Mouse (Mus musculus) heart, embryonic 13.5 days (tissue): ENCODE data around the gene Kcnn3. TPM values are rescaled to one million over a fixed set of nuclear protein-coding genes. Genes with fewer than 3 reads are reported as not detected.

Experiments
- ATAC-seq: fragments of 200-750 bp; cut with Nextera tagmentation; 2 replicates; pipeline ENCODE4 v1.8.0; 2017; ENCODE audit warnings: moderate TSS enrichment; ENCODE audit not compliant: insufficient number of reproducible peaks, low FRiP score, low TSS enrichment; ENCODE audit errors: extremely low read depth
- H3K27ac ChIP-seq: fragments of 300-500 bp; sonication (generic); replicated peaks from 2 replicates; pipeline ENCODE4 v1.5.1; 2015; ENCODE audit warnings: moderate library complexity, mild to moderate bottlenecking, inconsistent platforms
- H3K27me3 ChIP-seq: fragments of 300-500 bp; sonication (generic); replicated peaks from 2 replicates; pipeline ENCODE4 v1.6.1; 2015; ENCODE audit warnings: mild to moderate bottlenecking, inconsistent platforms
- H3K36me3 ChIP-seq: fragments of 300-500 bp; sonication (generic); 2 replicates; pipeline ENCODE4 v1.6.1; 2015; ENCODE audit warnings: mild to moderate bottlenecking, inconsistent platforms
- H3K4me1 ChIP-seq: fragments of 300-500 bp; sonication (generic); 2 replicates; pipeline ENCODE4 v1.6.1; 2015; ENCODE audit warnings: inconsistent platforms
- H3K4me2 ChIP-seq: fragments of 300-500 bp; sonication (generic); 2 replicates; pipeline ENCODE4 v1.6.1; 2015; ENCODE audit warnings: inconsistent platforms, mild to moderate bottlenecking, moderate library complexity
- H3K4me3 ChIP-seq: fragments of 300-500 bp; sonication (generic); 2 replicates; pipeline ENCODE4 v1.5.1; 2015; ENCODE audit warnings: moderate library complexity, mild to moderate bottlenecking, inconsistent platforms
- H3K9ac ChIP-seq: fragments of 300-500 bp; sonication (generic); 2 replicates; pipeline ENCODE4 v1.6.1; 2015; ENCODE audit warnings: inconsistent platforms, mild to moderate bottlenecking, moderate library complexity
- H3K9me3 ChIP-seq: fragments of 300-500 bp; sonication (generic); 2 replicates; pipeline ENCODE4 v1.6.1; 2016; ENCODE audit warnings: inconsistent platforms
- WGBS: fragments of 180-500 bp; shearing (Covaris S2); methylation state at CpG from one replicate; pipeline ENCODE4 v1.1.7; 2015; ENCODE audit warnings: mixed read lengths; 5-methylcytosine and 5-hydroxymethylcytosine counted together
- polyA plus RNA-seq: library from polyadenylated mRNA; unstranded; fragments of >200 nt; fragmentation: Nextera tagmentation; extraction: Ambion mirVana; gene quantifications from 2 replicates; pipeline ENCODE4 v1.2.1, GENCODE M21; 2015

Gene Kcnn3
- polyA plus RNA-seq, 1 experiment from 2014 or later = 2.3 TPM

- Histone ChIP-seq H3K4me1 (peaks cover 10% of the 10 kb centered on the region), H3K27ac (no peak overlapping the region), H3K36me3 (no peaks in the 10 kb centered on the region), H3K9me3 (no peaks in the 10 kb centered on the region), H3K27me3 (no peaks in the 10 kb centered on the region; the same call in none of the 2 replicates), H3K4me3 (no peak overlapping the region), H3K9ac (no peak overlapping the region), H3K4me2 (no peak overlapping the region)
- no peak for ATAC-seq
- WGBS = 38% methylated on average over 5 of the region's 5 CpGs
Measured at GRCm38 (mm10) chr3:89546951-89547350, 27.0 kb downstream of the Kcnn3 start.

GRCm38 (mm10) chr3:89548805-89549204, 28.8 kb downstream of the Kcnn3 start:
- Histone ChIP-seq H3K27me3 (no peaks in the 10 kb centered on the region; the same call in 1 of the 2 replicates), H3K36me3 (no peaks in the 10 kb centered on the region), H3K9me3 (no peaks in the 10 kb centered on the region), H3K4me3 (no peak overlapping the region), H3K4me2 (no peak overlapping the region), H3K4me1 (0 out of 2 replicates have a peak, but pooled peaks cover 8% of the 10 kb centered on the region), H3K27ac (no peak overlapping the region), H3K9ac (no peak overlapping the region)
- ATAC-seq = no peak
- WGBS = 60% methylated on average over 2 of the region's 2 CpGs

GRCm38 (mm10) chr3:89549488-89549887, 29.5 kb downstream of the Kcnn3 start:
- H3K9ac ChIP-seq = no peak overlapping the region
- H3K4me2 ChIP-seq = no peak overlapping the region
- H3K27me3 ChIP-seq = no peaks in the 10 kb centered on the region
- no peaks in the 10 kb centered on the region for H3K36me3 ChIP-seq
- no peak overlapping the region for H3K27ac ChIP-seq
- 32% methylated on average over 4 of the region's 4 CpGs for WGBS
- no peaks in the 10 kb centered on the region for H3K9me3 ChIP-seq
- no peak for ATAC-seq
- H3K4me1 ChIP-seq = 0 out of 2 replicates have a peak, but pooled peaks cover 12% of the 10 kb centered on the region
- no peak overlapping the region for H3K4me3 ChIP-seq

GRCm38 (mm10) chr3:89551880-89552279, 31.9 kb downstream of the Kcnn3 start:
- Histone ChIP-seq H3K27me3 (no peaks in the 10 kb centered on the region), H3K4me3 (no peak overlapping the region), H3K9ac (no peak overlapping the region), H3K36me3 (no peaks in the 10 kb centered on the region), H3K9me3 (no peaks in the 10 kb centered on the region), H3K4me2 (no peak overlapping the region), H3K4me1 (0 out of 2 replicates have a peak, but pooled peaks cover 12% of the 10 kb centered on the region), H3K27ac (no peak overlapping the region)
- ATAC-seq = no peak
- WGBS = 88% methylated on average over 2 of the region's 2 CpGs

GRCm38 (mm10) chr3:89553432-89553831, 33.5 kb downstream of the Kcnn3 start:
- Histone ChIP-seq H3K27ac (no peak overlapping the region), H3K4me3 (no peak overlapping the region), H3K4me2 (no peak overlapping the region), H3K27me3 (0 out of 2 replicates have a peak, but pooled peaks cover 3% of the 10 kb centered on the region), H3K9ac (no peak overlapping the region), H3K36me3 (no peaks in the 10 kb centered on the region), H3K4me1 (0 out of 2 replicates have a peak, but pooled peaks cover 12% of the 10 kb centered on the region), H3K9me3 (no peaks in the 10 kb centered on the region)
- ATAC-seq = no peak
- WGBS = 72% methylated on average over 8 of the region's 8 CpGs

GRCm38 (mm10) chr3:89553946-89554345, 34.0 kb downstream of the Kcnn3 start:
- no peak for ATAC-seq
- Histone ChIP-seq H3K4me2 (no peak overlapping the region), H3K36me3 (no peaks in the 10 kb centered on the region), H3K4me1 (0 out of 2 replicates have a peak, but pooled peaks cover 12% of the 10 kb centered on the region), H3K9ac (no peak overlapping the region), H3K27ac (no peak overlapping the region), H3K27me3 (0 out of 2 replicates have a peak, but pooled peaks cover 3% of the 10 kb centered on the region), H3K4me3 (no peak overlapping the region), H3K9me3 (no peaks in the 10 kb centered on the region)
- WGBS = 74% methylated on average over 4 of the region's 4 CpGs

GRCm38 (mm10) chr3:89554587-89554986, 34.6 kb downstream of the Kcnn3 start:
- Histone ChIP-seq H3K36me3 (no peaks in the 10 kb centered on the region), H3K27me3 (peaks cover 3% of the 10 kb centered on the region; the same call in 1 of the 2 replicates), H3K27ac (no peak overlapping the region), H3K4me1 (0 out of 2 replicates have a peak, but pooled peaks cover 12% of the 10 kb centered on the region), H3K4me3 (no peak overlapping the region), H3K9ac (no peak overlapping the region), H3K4me2 (no peak overlapping the region), H3K9me3 (no peaks in the 10 kb centered on the region)
- ATAC-seq = no peak
- WGBS = 82% methylated on average over 2 of the region's 2 CpGs

GRCm38 (mm10) chr3:89557811-89558210, 37.8 kb downstream of the Kcnn3 start:
- H3K9me3 ChIP-seq = no peaks in the 10 kb centered on the region
- H3K36me3 ChIP-seq = no peaks in the 10 kb centered on the region
- H3K27ac ChIP-seq = no peak overlapping the region
- no peak overlapping the region for H3K4me2 ChIP-seq
- H3K4me1 ChIP-seq = 0 out of 2 replicates have a peak, but pooled peaks cover 7% of the 10 kb centered on the region
- WGBS = 36% methylated on average over 5 of the region's 5 CpGs
- peaks cover 15% of the 10 kb centered on the region for H3K27me3 ChIP-seq
- ATAC-seq = no peak
- no peak overlapping the region for H3K9ac ChIP-seq
- no peak overlapping the region for H3K4me3 ChIP-seq

GRCm38 (mm10) chr3:89558972-89559910, 39.3 kb downstream of the Kcnn3 start:
- Histone ChIP-seq H3K27me3 (peaks cover 19% of the 10 kb centered on the region), H3K27ac (no peak overlapping the region), H3K9ac (no peak overlapping the region), H3K4me1 (no peaks in the 10 kb centered on the region), H3K4me2 (no peak overlapping the region), H3K36me3 (no peaks in the 10 kb centered on the region), H3K4me3 (no peak overlapping the region), H3K9me3 (no peaks in the 10 kb centered on the region)
- no peak for ATAC-seq
- 66% methylated on average over 15 of the region's 15 CpGs for WGBS

GRCm38 (mm10) chr3:89561386-89561785, 41.4 kb downstream of the Kcnn3 start:
- no peak overlapping the region for H3K4me2 ChIP-seq
- no peak overlapping the region for H3K4me3 ChIP-seq
- H3K4me1 ChIP-seq = no peaks in the 10 kb centered on the region
- peaks cover 23% of the 10 kb centered on the region for H3K27me3 ChIP-seq
- H3K9me3 ChIP-seq = no peaks in the 10 kb centered on the region
- 74% methylated on average over 6 of the region's 6 CpGs for WGBS
- H3K27ac ChIP-seq = no peak overlapping the region
- no peak overlapping the region for H3K9ac ChIP-seq
- no peaks in the 10 kb centered on the region for H3K36me3 ChIP-seq
- ATAC-seq = no peak

GRCm38 (mm10) chr3:89565371-89565770, 45.4 kb downstream of the Kcnn3 start:
- H3K4me1 ChIP-seq = peaks cover 7% of the 10 kb centered on the region
- no peak overlapping the region for H3K4me3 ChIP-seq
- no peaks in the 10 kb centered on the region for H3K9me3 ChIP-seq
- no peak overlapping the region for H3K9ac ChIP-seq
- peaks cover 37% of the 10 kb centered on the region for H3K27me3 ChIP-seq
- no peak overlapping the region for H3K27ac ChIP-seq
- H3K4me2 ChIP-seq = no peak overlapping the region
- 48% methylated on average over 5 of the region's 5 CpGs for WGBS
- no peaks in the 10 kb centered on the region for H3K36me3 ChIP-seq
- no peak for ATAC-seq
